In the genomic region with DNA sequence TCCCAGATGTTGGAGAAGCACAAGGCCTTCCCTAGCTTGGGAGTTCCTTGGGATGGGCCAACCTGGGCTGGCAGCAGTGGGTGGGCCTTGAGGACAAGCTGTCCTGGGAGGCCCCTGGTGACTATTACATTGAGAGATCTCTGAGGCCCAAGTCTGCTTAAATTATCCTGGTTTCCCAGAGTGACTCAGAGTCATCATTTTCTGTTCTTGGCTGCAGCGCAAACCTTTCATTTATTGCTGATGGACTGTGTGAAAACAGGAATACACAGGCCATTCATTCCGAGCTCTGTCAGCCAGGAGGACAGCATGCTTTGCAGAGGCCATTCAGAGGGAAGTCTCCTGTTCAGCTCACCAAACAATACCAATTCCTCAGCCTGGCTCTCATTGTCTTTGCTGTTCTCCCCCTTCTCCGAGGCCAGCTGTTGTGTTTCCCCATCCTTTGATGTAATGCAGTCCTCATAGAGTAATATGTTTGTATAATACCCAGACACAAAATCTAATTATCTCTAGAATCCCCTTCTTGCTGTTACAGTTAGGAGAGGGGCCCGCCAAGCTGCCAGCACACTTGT, we compare ENCODE assay signal across 15 mouse cellular contexts.
DNase-seq lines count a peak whose midpoint lies in the region; ATAC-seq and TF ChIP-seq lines count a peak whose summit lies in the region.
"Had no signal": no experiment of that assay in that cellular context is flagged by ENCODE, and none has a peak within 500 bp of the region (broad histone marks: within the 10 kb centered on the region; RNA-seq: fewer than 3 reads in every experiment).

No protein-coding gene starts in this region.

- TF ChIP-seq EP300 in stomach, postnatal 0 days (optimal IDR thresholded peaks at IDR 0.05), result no peak

- no peaks in the 10 kb centered on the region for H3K36me3 ChIP-seq in embryonic facial prominence, embryonic 12.5 days
- no peaks in the 10 kb centered on the region for H3K36me3 ChIP-seq in embryonic facial prominence, embryonic 10.5 days (replicated peaks)
- H3K36me3 ChIP-seq in stomach, embryonic 15.5 days, result no peaks in the 10 kb centered on the region
- H3K36me3 ChIP-seq in stomach, postnatal 0 days (ENCODE audit: control insufficient read depth, insufficient read depth, low read length), result no peaks in the 10 kb centered on the region
- no peaks in the 10 kb centered on the region for H3K36me3 ChIP-seq in intestine, embryonic 15.5 days
- H3K36me3 ChIP-seq: midbrain, embryonic 10.5 days had no signal

- H3K4me3 ChIP-seq in embryonic facial prominence, embryonic 12.5 days, result no peak overlapping the region
- H3K4me3 ChIP-seq in embryonic facial prominence, embryonic 10.5 days, result no peak overlapping the region
- no peak overlapping the region for H3K4me3 ChIP-seq in stomach, embryonic 15.5 days (replicated peaks)
- no peak overlapping the region for H3K4me3 ChIP-seq in stomach, postnatal 0 days (ENCODE audit: low read depth, low read length)
- H3K4me3 ChIP-seq in intestine, embryonic 15.5 days (replicated peaks), result no peak overlapping the region
- H3K4me3 ChIP-seq: midbrain, embryonic 10.5 days had no signal

- WGBS in embryonic facial prominence, embryonic 12.5 days, result 42% methylated on average over 4 of the region's 4 CpGs
- WGBS in embryonic facial prominence, embryonic 10.5 days, result 71% methylated on average over 4 of the region's 4 CpGs
- 47% methylated on average over 4 of the region's 4 CpGs for WGBS in stomach, embryonic 15.5 days
- WGBS in stomach, postnatal 0 days, result 43% methylated on average over 4 of the region's 4 CpGs
- WGBS in intestine, embryonic 15.5 days, result 36% methylated on average over 4 of the region's 4 CpGs

- 0 out of 2 replicates have a peak, but pooled peaks cover 9% of the 10 kb centered on the region for H3K4me1 ChIP-seq in embryonic facial prominence, embryonic 12.5 days
- H3K4me1 ChIP-seq in embryonic facial prominence, embryonic 10.5 days, result peaks cover 12% of the 10 kb centered on the region
- H3K4me1 ChIP-seq in stomach, embryonic 15.5 days, result no peaks in the 10 kb centered on the region
- H3K4me1 ChIP-seq in stomach, postnatal 0 days (replicated peaks; ENCODE audit: control insufficient read depth, insufficient read depth), result no peaks in the 10 kb centered on the region
- 0 out of 2 replicates have a peak, but pooled peaks cover 2% of the 10 kb centered on the region for H3K4me1 ChIP-seq in intestine, embryonic 15.5 days (replicated peaks)

- TF ChIP-seq CTCF in stomach, postnatal 0 days (IDR thresholded peaks at IDR 0.05; ENCODE audit: low read depth), result no peak

- H3K9ac ChIP-seq in embryonic facial prominence, embryonic 12.5 days, result no peak overlapping the region
- no peak overlapping the region for H3K9ac ChIP-seq in stomach, embryonic 15.5 days
- H3K9ac ChIP-seq in stomach, postnatal 0 days (ENCODE audit: low read length), result no peak overlapping the region
- H3K9ac ChIP-seq in intestine, embryonic 15.5 days, result no peak overlapping the region

- H3K27ac ChIP-seq in embryonic facial prominence, embryonic 12.5 days, result peak overlapping the region; percentile 26; the same call in 1 of the 2 replicates
- H3K27ac ChIP-seq in embryonic facial prominence, embryonic 10.5 days (replicated peaks), result no peak overlapping the region; the same call in 1 of the 2 replicates
- 0 out of 2 replicates have a peak overlapping the region, but pooled peaks have one; percentile 44 for H3K27ac ChIP-seq in stomach, embryonic 15.5 days
- H3K27ac ChIP-seq in stomach, postnatal 0 days (replicated peaks), result no peak overlapping the region
- H3K27ac ChIP-seq in intestine, embryonic 15.5 days, result peak overlapping the region; percentile 32; the same call in 1 of the 2 replicates
- H3K27ac ChIP-seq: midbrain, embryonic 10.5 days had no signal

- DNase-seq in embryonic facial prominence, embryonic 10.5 days (ENCODE audit: low spot score), result no peak
- DNase-seq in stomach, postnatal 0 days (ENCODE audit: low spot score), result no peak
- DNase-seq in skeletal muscle tissue, adult 2 months (ENCODE audit: low read depth, low spot score), result peak; percentile 73
- DNase-seq in spleen, postnatal 14 days (ENCODE audit: low spot score in 2 of 2), result no peak
- DNase-seq in layer of hippocampus, adult 11-12 months (ENCODE audit: low spot score), result no peak
- DNase-seq: cerebellum, postnatal 10 days; heart, postnatal 36 days; layer of hippocampus, postnatal 36 days; thymus, adult 18-20 months had no signal

- no peak overlapping the region for H3K4me2 ChIP-seq in embryonic facial prominence, embryonic 12.5 days (replicated peaks)
- H3K4me2 ChIP-seq in stomach, embryonic 15.5 days, result no peak overlapping the region
- no peak overlapping the region for H3K4me2 ChIP-seq in stomach, postnatal 0 days (replicated peaks; ENCODE audit: low read depth)
- H3K4me2 ChIP-seq in intestine, embryonic 15.5 days (replicated peaks), result no peak overlapping the region
- H3K4me2 ChIP-seq: liver, embryonic 11.5 days had no signal

- no peaks in the 10 kb centered on the region for H3K27me3 ChIP-seq in embryonic facial prominence, embryonic 12.5 days
- H3K27me3 ChIP-seq in embryonic facial prominence, embryonic 10.5 days (replicated peaks; ENCODE audit: low read depth, poor library complexity, severe bottlenecking), result no peaks in the 10 kb centered on the region
- H3K27me3 ChIP-seq in stomach, embryonic 15.5 days (replicated peaks), result no peaks in the 10 kb centered on the region
- H3K27me3 ChIP-seq in stomach, postnatal 0 days (ENCODE audit: control insufficient read depth, insufficient read depth, low read length), result no peaks in the 10 kb centered on the region; the same call in 1 of the 2 replicates
- H3K27me3 ChIP-seq in intestine, embryonic 15.5 days (replicated peaks), result no peaks in the 10 kb centered on the region

- H3K9me3 ChIP-seq in embryonic facial prominence, embryonic 12.5 days, result no peaks in the 10 kb centered on the region
- H3K9me3 ChIP-seq in embryonic facial prominence, embryonic 10.5 days, result no peaks in the 10 kb centered on the region
- H3K9me3 ChIP-seq in stomach, embryonic 15.5 days, result no peaks in the 10 kb centered on the region
- no peaks in the 10 kb centered on the region for H3K9me3 ChIP-seq in stomach, postnatal 0 days (ENCODE audit: control insufficient read depth, low read length)
- H3K9me3 ChIP-seq in intestine, embryonic 15.5 days, result no peaks in the 10 kb centered on the region
- H3K9me3 ChIP-seq: midbrain, embryonic 10.5 days had no signal

- no peak for ATAC-seq in embryonic facial prominence, embryonic 12.5 days (ENCODE audit: insufficient number of reproducible peaks, insufficient read depth, low FRiP score, low TSS enrichment)
- no peak; the same call in 1 of the 2 replicates for ATAC-seq in stomach, embryonic 15.5 days (ENCODE audit: insufficient read depth, low FRiP score, low read depth)
- no peak for ATAC-seq in stomach, postnatal 0 days (ENCODE audit: low FRiP score, low TSS enrichment)
- ATAC-seq in intestine, embryonic 15.5 days, result 0 out of 2 replicates have a peak, but pooled peaks have one; percentile 49
- ATAC-seq: Patski had no signal

Comparison
In these comparisons a context has a peak if more than half of its experiments do, and no peak if none do; other contexts are left out.
1. H3K27ac ChIP-seq: peak in embryonic facial prominence, embryonic 12.5 days (single experiment), stomach, embryonic 15.5 days (single experiment) and intestine, embryonic 15.5 days (single experiment); none in embryonic facial prominence, embryonic 10.5 days (single experiment) and stomach, postnatal 0 days (single experiment).